Mouse (Mus musculus) intestine, embryonic 16.5 days (tissue): ENCODE data around the gene Thbs3. TPM values are rescaled to one million over a fixed set of nuclear protein-coding genes. Genes with fewer than 3 reads are reported as not detected.
A peak's percentile ranks its signal among the peaks of the same experiment; 100 is the strongest.

Source experiments
- ATAC-seq: fragments of 200-750 bp; cut with Nextera tagmentation; 2 replicates; pipeline ENCODE4 v1.8.0; 2017; ENCODE audit warnings: moderate TSS enrichment, moderate library complexity
- H3K27ac ChIP-seq: fragments of 300-500 bp; sonication (generic); 2 replicates; pipeline ENCODE4 v1.5.1; 2014; ENCODE audit warnings: mild to moderate bottlenecking, low read length
- H3K27me3 ChIP-seq: fragments of 300-500 bp; sonication (generic); replicated peaks from 2 replicates; pipeline ENCODE4 v1.6.1; 2014; ENCODE audit warnings: low read length, control low read depth, mixed read lengths; ENCODE audit not compliant: control insufficient read depth, insufficient read depth
- H3K36me3 ChIP-seq: fragments of 300-500 bp; sonication (generic); 2 replicates; pipeline ENCODE4 v1.6.1; 2014; ENCODE audit warnings: low read length, control low read depth; ENCODE audit not compliant: control insufficient read depth, insufficient read depth
- H3K4me1 ChIP-seq: fragments of 300-500 bp; sonication (generic); 2 replicates; pipeline ENCODE4 v1.6.1; 2014; ENCODE audit warnings: low read length, control low read depth, mixed read lengths; ENCODE audit not compliant: control insufficient read depth, insufficient read depth
- H3K4me2 ChIP-seq: fragments of 300-500 bp; sonication (generic); 2 replicates; pipeline ENCODE4 v1.6.1; 2014; ENCODE audit warnings: low read depth, low read length, control low read depth
- H3K4me3 ChIP-seq: fragments of 300-500 bp; sonication (generic); 2 replicates; pipeline ENCODE4 v1.5.1; 2014; ENCODE audit warnings: mild to moderate bottlenecking, low read length
- H3K9ac ChIP-seq: fragments of 300-500 bp; sonication (generic); 2 replicates; pipeline ENCODE4 v1.6.1; 2014; ENCODE audit warnings: low read depth, low read length
- H3K9me3 ChIP-seq: fragments of 300-500 bp; sonication (generic); 2 replicates; pipeline ENCODE4 v1.6.1; 2016; ENCODE audit warnings: low read length, control low read depth; ENCODE audit not compliant: control insufficient read depth
- WGBS: fragments of 180-500 bp; shearing (Covaris S2); extraction: QIAGEN DNeasy Blood & Tissue Kit; methylation state at CpG from one replicate; pipeline ENCODE4 v1.1.7; 2014; 5-methylcytosine and 5-hydroxymethylcytosine counted together
- polyA plus RNA-seq: library from polyadenylated mRNA; unstranded; fragments of >200 nt; fragmentation: Nextera tagmentation; extraction: Ambion mirVana; gene quantifications from 2 replicates; pipeline ENCODE4 v1.2.1, GENCODE M21; 2015

Thbs3 gene
- polyA plus RNA-seq, 1 experiment from 2014 or later: 18.9 TPM

GRCm38 (mm10) chr3:89219546-89219945, 4.6 kb downstream of the Thbs3 start:
- Histone ChIP-seq H3K36me3 (no peaks in the 10 kb centered on the region), H3K4me2 (no peak overlapping the region), H3K4me3 (no peak overlapping the region), H3K4me1 (peaks cover 9% of the 10 kb centered on the region; the same call in 1 of the 2 replicates), H3K27ac (no peak overlapping the region), H3K9me3 (no peaks in the 10 kb centered on the region), H3K27me3 (no peaks in the 10 kb centered on the region), H3K9ac (no peak overlapping the region)
- no peak for ATAC-seq
- WGBS: 43% methylated on average over 8 of the region's 8 CpGs

- Histone ChIP-seq H3K36me3 (no peaks in the 10 kb centered on the region), H3K27ac (no peak overlapping the region), H3K4me2 (no peak overlapping the region), H3K4me3 (no peak overlapping the region), H3K9ac (no peak overlapping the region), H3K27me3 (no peaks in the 10 kb centered on the region; the same call in 1 of the 2 replicates), H3K9me3 (no peaks in the 10 kb centered on the region), H3K4me1 (peaks cover under 1% of the 10 kb centered on the region; the same call in 1 of the 2 replicates)
- no peak for ATAC-seq
- WGBS: 84% methylated on average over 5 of the region's 5 CpGs
These were observed 6.2 kb downstream of the Thbs3 start for GRCm38 (mm10) chr3:89221167-89221566.

- Histone ChIP-seq H3K4me1 (peaks cover 26% of the 10 kb centered on the region), H3K27ac (no peak overlapping the region), H3K27me3 (no peaks in the 10 kb centered on the region; the same call in 1 of the 2 replicates), H3K36me3 (no peaks in the 10 kb centered on the region), H3K9me3 (no peaks in the 10 kb centered on the region), H3K9ac (no peak overlapping the region), H3K4me3 (no peak overlapping the region), H3K4me2 (no peak overlapping the region)
- ATAC-seq: no peak
- 77% methylated on average over 11 of the region's 11 CpGs for WGBS
These were observed 9.8 kb downstream of the Thbs3 start for GRCm38 (mm10) chr3:89224796-89225195.

GRCm38 (mm10) chr3:89225321-89225815, 10.4 kb downstream of the Thbs3 start:
- H3K27me3 ChIP-seq: peaks cover 4% of the 10 kb centered on the region; the same call in 1 of the 2 replicates
- H3K4me2 ChIP-seq: no peak overlapping the region
- H3K9me3 ChIP-seq: no peaks in the 10 kb centered on the region
- no peak overlapping the region for H3K27ac ChIP-seq
- ATAC-seq: no peak
- WGBS: 63% methylated on average over 12 of the region's 12 CpGs
- H3K4me3 ChIP-seq: no peak overlapping the region
- no peak overlapping the region for H3K9ac ChIP-seq
- no peaks in the 10 kb centered on the region for H3K36me3 ChIP-seq
- peaks cover 26% of the 10 kb centered on the region for H3K4me1 ChIP-seq

GRCm38 (mm10) chr3:89225918-89226317, 10.9 kb downstream of the Thbs3 start:
- WGBS: 41% methylated on average over 4 of the region's 4 CpGs
- ATAC-seq: no peak
- H3K9ac ChIP-seq: no peak overlapping the region
- peaks cover 26% of the 10 kb centered on the region for H3K4me1 ChIP-seq
- no peak overlapping the region for H3K4me2 ChIP-seq
- no peak overlapping the region for H3K27ac ChIP-seq
- peaks cover 4% of the 10 kb centered on the region; the same call in 1 of the 2 replicates for H3K27me3 ChIP-seq
- H3K36me3 ChIP-seq: no peaks in the 10 kb centered on the region
- no peaks in the 10 kb centered on the region for H3K9me3 ChIP-seq
- no peak overlapping the region for H3K4me3 ChIP-seq

GRCm38 (mm10) chr3:89226361-89226760, 11.4 kb downstream of the Thbs3 start:
- peaks cover 26% of the 10 kb centered on the region for H3K4me1 ChIP-seq
- no peaks in the 10 kb centered on the region for H3K9me3 ChIP-seq
- no peak overlapping the region for H3K4me3 ChIP-seq
- 34% methylated on average over 11 of the region's 11 CpGs for WGBS
- no peak for ATAC-seq
- H3K4me2 ChIP-seq: 0 out of 2 replicates have a peak overlapping the region, but pooled peaks have one; percentile 72
- no peak overlapping the region for H3K27ac ChIP-seq
- H3K9ac ChIP-seq: no peak overlapping the region
- H3K36me3 ChIP-seq: no peaks in the 10 kb centered on the region
- H3K27me3 ChIP-seq: peaks cover 4% of the 10 kb centered on the region; the same call in 1 of the 2 replicates

- Histone ChIP-seq H3K36me3 (no peaks in the 10 kb centered on the region), H3K4me1 (peaks cover 26% of the 10 kb centered on the region), H3K9ac (peak within 1 kb of the TSS; percentile 58), H3K4me2 (peak within 1 kb of the TSS; percentile 72), H3K27me3 (peaks cover 4% of the 10 kb centered on the region; the same call in 1 of the 2 replicates), H3K27ac (peak within 1 kb of the TSS; percentile 28; the same call in 1 of the 2 replicates), H3K9me3 (no peaks in the 10 kb centered on the region), H3K4me3 (peak within 1 kb of the TSS; percentile 47)
- no peak; the same call in 1 of the 2 replicates for ATAC-seq
- 9% methylated on average over 21 of the region's 21 CpGs for WGBS
These were observed 11.9 kb downstream of the Thbs3 start, which contains the start of gene Mtx1 for GRCm38 (mm10) chr3:89226900-89227299. TSS of gene Mtx1 (minus strand) at chr3:89227088.

- peak overlapping the region; percentile 28; the same call in 1 of the 2 replicates for H3K27ac ChIP-seq
These were observed 12.6 kb downstream of the Thbs3 start for GRCm38 (mm10) chr3:89227307-89228179.

GRCm38 (mm10) chr3:89228180-89228549, 13.2 kb downstream of the Thbs3 start:
- peak overlapping the region; percentile 58 for H3K9ac ChIP-seq
- peak overlapping the region; percentile 47 for H3K4me3 ChIP-seq
- peaks cover 4% of the 10 kb centered on the region; the same call in 1 of the 2 replicates for H3K27me3 ChIP-seq
- under 1% methylated on average over 20 of the region's 20 CpGs for WGBS
- H3K27ac ChIP-seq: no peak overlapping the region
- H3K4me1 ChIP-seq: peaks cover 35% of the 10 kb centered on the region
- ATAC-seq: peak; percentile 61
- H3K9me3 ChIP-seq: no peaks in the 10 kb centered on the region
- H3K36me3 ChIP-seq: no peaks in the 10 kb centered on the region
- H3K4me2 ChIP-seq: peak overlapping the region; percentile 72

More at GRCm38 (mm10) chr3:89227307-89228179, 12.6 kb downstream of the Thbs3 start:
- Histone ChIP-seq H3K36me3 (no peaks in the 10 kb centered on the region), H3K4me3 (peak overlapping the region; percentile 47), H3K9ac (peak overlapping the region; percentile 58), H3K27me3 (peaks cover 4% of the 10 kb centered on the region; the same call in 1 of the 2 replicates), H3K9me3 (no peaks in the 10 kb centered on the region), H3K4me1 (peaks cover 29% of the 10 kb centered on the region), H3K4me2 (peak overlapping the region; percentile 72)
- ATAC-seq: peak; percentile 61
- 6% methylated on average over 41 of the region's 41 CpGs for WGBS
